Mouse (Mus musculus) kidney, postnatal 0 days (tissue): Measurements from ENCODE around the gene Wfikkn2. TPM values are rescaled to one million over a fixed set of nuclear protein-coding genes. Genes with fewer than 3 reads are reported as not detected.

Source experiments
- ATAC-seq: fragments of 200-750 bp; cut with Nextera tagmentation; replicated peaks from 2 replicates; pipeline ENCODE4 v1.8.0; 2017; ENCODE audit warnings: low read depth, moderate number of reproducible peaks, moderate TSS enrichment, moderate library complexity; ENCODE audit not compliant: low FRiP score
- DNase-seq: peaks from one replicate; pipeline ENCODE4 v3.0.0-alpha.2; 2016; ENCODE audit warnings: low spot score
- H3K27ac ChIP-seq: fragments of 300-500 bp; sonication (generic); 2 replicates; pipeline ENCODE4 v1.5.1; 2014; ENCODE audit warnings: mild to moderate bottlenecking
- H3K27me3 ChIP-seq: fragments of 300-500 bp; sonication (generic); 2 replicates; pipeline ENCODE4 v1.6.1; 2014; ENCODE audit warnings: low read length, mixed read lengths; ENCODE audit not compliant: insufficient read depth
- H3K36me3 ChIP-seq: fragments of 300-500 bp; sonication (generic); 2 replicates; pipeline ENCODE4 v1.6.1; 2014; ENCODE audit warnings: low read length, mixed read lengths; ENCODE audit not compliant: insufficient read depth
- H3K4me1 ChIP-seq: fragments of 300-500 bp; sonication (generic); replicated peaks from 2 replicates; pipeline ENCODE4 v1.6.1; 2014; ENCODE audit warnings: antibody characterized with exemption, low read length, mixed read lengths; ENCODE audit not compliant: insufficient read depth
- H3K4me2 ChIP-seq: fragments of 300-500 bp; sonication (generic); 2 replicates; pipeline ENCODE4 v1.6.1; 2014; ENCODE audit warnings: mild to moderate bottlenecking, low read length, moderate library complexity, mixed read lengths
- H3K4me3 ChIP-seq: fragments of 300-500 bp; sonication (generic); replicated peaks from 2 replicates; pipeline ENCODE4 v1.5.1; 2014; ENCODE audit warnings: low read depth, low read length
- H3K9ac ChIP-seq: fragments of 300-500 bp; sonication (generic); 2 replicates; pipeline ENCODE4 v1.6.1; 2014; ENCODE audit warnings: low read depth, low read length
- H3K9me3 ChIP-seq: fragments of 300-500 bp; sonication (generic); replicated peaks from 2 replicates; pipeline ENCODE4 v1.6.1; 2016; ENCODE audit warnings: low read length, inconsistent platforms, mixed read lengths
- CTCF ChIP-seq: IDR thresholded peaks from 2 replicates; pipeline ENCODE4 v1.5.1; 2016; ENCODE audit warnings: antibody characterized with exemption, low read depth, mild to moderate bottlenecking, moderate library complexity
- WGBS: fragments of 180-500 bp; shearing (Covaris S2); extraction: QIAGEN DNeasy Blood & Tissue Kit; methylation state at CpG from one replicate; pipeline ENCODE4 v1.1.7; 2014; 5-methylcytosine and 5-hydroxymethylcytosine counted together
- polyA plus RNA-seq: library from polyadenylated mRNA; unstranded; fragments of >200 nt; fragmentation: Nextera tagmentation; extraction: Ambion mirVana; gene quantifications from 2 replicates; pipeline ENCODE4 v1.2.1, GENCODE M21; 2015

Wfikkn2 gene
- polyA plus RNA-seq, 1 experiment from 2014 or later = 1.2 TPM

DNA sequence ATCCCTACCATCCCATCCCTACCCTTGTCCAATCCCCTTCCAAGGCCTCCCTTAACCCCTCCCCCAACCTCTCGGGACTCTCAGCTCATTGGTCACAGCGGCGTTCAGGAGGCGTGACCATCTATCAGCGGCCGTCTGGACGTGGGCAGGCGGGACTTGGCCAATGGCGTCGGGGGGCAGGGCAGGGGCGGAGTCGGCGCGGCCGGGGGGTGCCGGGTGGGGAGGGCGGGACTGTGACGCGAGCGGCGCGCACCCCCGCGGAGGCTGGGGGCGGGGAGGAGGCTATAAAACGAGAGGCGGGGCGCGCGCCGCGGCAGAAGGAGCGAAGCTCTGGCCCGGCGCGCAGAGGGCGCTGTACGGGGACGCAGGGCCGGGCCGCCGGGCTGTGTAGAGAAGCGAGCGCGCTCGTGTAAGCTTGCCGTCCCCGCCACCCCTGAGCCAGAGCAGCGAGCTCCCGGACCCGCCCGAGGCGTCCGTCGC lies 34.6 kb downstream of the Wfikkn2 start, which contains the start of gene Tob1:
Tob1 (plus strand) TSS at position 331 of the 480 bp plus-strand sequence.
- Histone ChIP-seq H3K36me3 (0 out of 2 replicates have a peak, but pooled peaks cover 9% of the 10 kb centered on the region), H3K9me3 (no peaks in the 10 kb centered on the region), H3K27me3 (no peaks in the 10 kb centered on the region), H3K9ac (peak within 1 kb of the TSS; percentile 98), H3K27ac (peak within 1 kb of the TSS; percentile 99), H3K4me2 (peak within 1 kb of the TSS; percentile 81), H3K4me1 (no peaks in the 10 kb centered on the region; the same call in 1 of the 2 replicates), H3K4me3 (peak within 1 kb of the TSS; percentile 97)
- 0 out of 2 replicates have a peak, but pooled peaks have one; percentile 25 for TF ChIP-seq CTCF
- ATAC-seq (peak; percentile 96), DNase-seq (peak; percentile 100)
- WGBS = under 1% methylated on average over 33 of the region's 55 CpGs

GRCm38 (mm10) chr11:94210191-94211086 lies 35.4 kb downstream of the Wfikkn2 start:
- DNase-seq (peak; percentile 96), ATAC-seq (peak; percentile 79)
- TF ChIP-seq CTCF = peak; percentile 9; the same call in 1 of the 2 replicates
- Histone ChIP-seq H3K27me3 (no peaks in the 10 kb centered on the region), H3K9me3 (no peaks in the 10 kb centered on the region), H3K4me2 (peak overlapping the region; percentile 81), H3K27ac (peak overlapping the region; percentile 95), H3K36me3 (0 out of 2 replicates have a peak, but pooled peaks cover 9% of the 10 kb centered on the region), H3K9ac (peak overlapping the region; percentile 55), H3K4me3 (peak overlapping the region; percentile 40), H3K4me1 (no peaks in the 10 kb centered on the region; the same call in 1 of the 2 replicates)
- under 1% methylated on average over 49 of the region's 56 CpGs for WGBS

GRCm38 (mm10) chr11:94209695-94210131 lies 36.1 kb downstream of the Wfikkn2 start:
- peak overlapping the region; percentile 36 for H3K4me3 ChIP-seq
- H3K4me1 ChIP-seq = no peaks in the 10 kb centered on the region; the same call in 1 of the 2 replicates
- no peak for ATAC-seq
- H3K27ac ChIP-seq = peak overlapping the region; percentile 95
- 2% methylated on average over 14 of the region's 14 CpGs for WGBS
- H3K27me3 ChIP-seq = no peaks in the 10 kb centered on the region
- peak; percentile 45 for DNase-seq
- peak overlapping the region; percentile 74 for H3K4me2 ChIP-seq
- H3K9me3 ChIP-seq = no peaks in the 10 kb centered on the region
- peak overlapping the region; percentile 66 for H3K9ac ChIP-seq
- TF ChIP-seq CTCF = no peak
- H3K36me3 ChIP-seq = 0 out of 2 replicates have a peak, but pooled peaks cover 9% of the 10 kb centered on the region

DNA sequence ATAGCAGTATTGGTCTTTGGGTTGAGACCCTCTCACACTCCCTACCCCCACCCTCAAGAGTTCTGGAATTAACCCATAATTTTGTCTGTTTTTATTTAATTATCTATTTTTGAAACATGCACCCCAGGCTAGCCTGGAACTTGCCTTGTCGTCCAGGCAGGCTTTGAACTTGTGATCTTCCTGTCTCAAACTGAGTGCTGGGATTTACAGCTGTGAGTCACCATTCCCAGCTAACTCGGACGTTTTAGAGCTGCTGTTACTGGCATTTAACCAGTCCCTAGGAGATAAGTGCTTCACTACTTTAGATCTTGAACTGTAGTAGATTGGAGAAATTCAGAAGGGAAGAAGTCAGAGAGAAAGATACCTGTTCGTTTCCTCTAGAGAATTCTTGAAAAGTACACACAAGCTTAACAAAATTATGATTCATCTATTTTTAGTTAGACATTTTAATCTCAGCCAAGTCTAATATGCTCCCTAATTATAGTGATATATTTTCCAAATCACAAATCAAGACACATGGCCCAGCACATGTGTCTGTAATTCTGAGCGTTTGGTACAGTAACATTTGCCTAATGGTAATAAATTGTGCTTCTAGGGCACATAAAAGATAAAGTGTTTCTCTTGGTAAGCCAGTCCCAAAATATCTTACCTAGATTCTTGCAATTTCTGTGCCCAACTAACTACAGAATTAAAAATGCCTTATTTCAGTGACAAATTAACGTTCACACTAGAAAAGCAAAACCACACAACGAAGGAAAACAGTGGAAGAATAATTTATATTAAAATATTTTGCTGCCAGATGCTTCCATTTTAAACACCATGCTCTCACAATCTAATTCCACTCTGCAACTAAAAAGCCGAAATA lies 36.8 kb downstream of the Wfikkn2 start:
- Histone ChIP-seq H3K27ac (peak overlapping the region; percentile 95; the same call in 1 of the 2 replicates), H3K27me3 (no peaks in the 10 kb centered on the region), H3K36me3 (0 out of 2 replicates have a peak, but pooled peaks cover 4% of the 10 kb centered on the region), H3K4me3 (no peak overlapping the region), H3K9ac (no peak overlapping the region), H3K4me2 (peak overlapping the region; percentile 74), H3K4me1 (no peaks in the 10 kb centered on the region; the same call in 1 of the 2 replicates), H3K9me3 (no peaks in the 10 kb centered on the region)
- no peak for ATAC-seq
- 34% methylated on average over 8 of the region's 8 CpGs for WGBS
- DNase-seq = no peak
- TF ChIP-seq CTCF = no peak

GRCm38 (mm10) chr11:94206398-94207114 lies 39.2 kb downstream of the Wfikkn2 start:
- Histone ChIP-seq H3K4me1 (no peaks in the 10 kb centered on the region), H3K27ac (no peak overlapping the region), H3K9ac (no peak overlapping the region), H3K27me3 (no peaks in the 10 kb centered on the region), H3K9me3 (no peaks in the 10 kb centered on the region), H3K4me2 (no peak overlapping the region), H3K4me3 (no peak overlapping the region), H3K36me3 (no peaks in the 10 kb centered on the region)
- no peak for DNase-seq
- TF ChIP-seq CTCF = no peak
- 85% methylated on average over 10 of the region's 10 CpGs for WGBS
- ATAC-seq = no peak
